Mouse (Mus musculus) olfactory bulb, adult 2 months (tissue): Measurements from ENCODE around the gene Gpr107.

Source experiments
- CTCF ChIP-seq: fragments of 200-500 bp; IDR thresholded peaks from 2 replicates; pipeline ENCODE4 v1.5.1; 2012; ENCODE audit warnings: low read depth, mild to moderate bottlenecking, low read length, moderate library complexity; ENCODE audit not compliant: insufficient read depth
- POLR2A ChIP-seq: fragments of 200-500 bp; IDR thresholded peaks from 2 replicates; pipeline ENCODE4 v1.6.1; 2012; ENCODE audit warnings: mild to moderate bottlenecking, low read depth, low read length, moderate library complexity; ENCODE audit not compliant: insufficient read depth

DNA sequence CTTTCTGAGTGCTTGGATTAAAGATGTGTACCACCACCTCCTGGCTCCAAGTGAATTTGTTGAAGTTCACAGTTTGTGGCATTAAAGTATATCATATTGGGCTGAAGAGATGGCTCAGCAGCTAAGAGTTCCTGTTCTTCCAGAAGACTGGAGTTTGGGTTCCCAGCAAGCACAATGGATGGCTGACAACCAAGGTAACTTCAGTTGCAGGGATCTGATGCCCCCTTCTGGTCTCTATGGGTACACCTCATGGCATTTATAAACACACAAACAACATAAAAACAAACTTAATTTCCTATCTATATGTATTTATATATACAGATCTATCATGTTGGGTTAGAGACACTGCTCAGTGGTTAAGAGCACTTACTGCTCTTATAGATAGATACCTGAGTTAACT, 1.4 kb upstream of the Gpr107 start:
- TF ChIP-seq CTCF, result no peak
- no peak for TF ChIP-seq POLR2A
